ENCODE assay signal across 25 mouse cellular contexts in the genomic region with DNA sequence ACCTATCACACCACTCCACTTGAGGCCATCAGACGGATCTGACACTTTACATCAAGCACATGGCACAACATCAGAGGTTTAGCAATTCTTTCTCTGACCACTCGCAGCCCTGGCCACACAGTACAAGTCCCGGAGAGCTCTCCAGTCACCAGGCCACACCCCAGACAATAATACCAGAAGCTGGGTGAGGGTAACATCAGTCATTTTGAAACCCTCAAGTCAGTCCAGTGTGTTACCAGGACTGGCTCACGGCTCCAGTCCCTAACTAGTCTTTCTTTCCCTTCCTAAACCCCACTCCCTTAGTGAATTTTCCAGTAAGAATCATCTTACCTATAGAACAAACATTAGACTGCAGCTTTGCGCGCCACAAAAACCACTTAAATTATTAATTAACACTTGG. TPM values are rescaled to one million over a fixed set of nuclear protein-coding genes. Genes with fewer than 3 reads are reported as not detected.
"Had no signal": no experiment of that assay in that cellular context is flagged by ENCODE, and none has a peak within 500 bp of the region (broad histone marks: within the 10 kb centered on the region; RNA-seq: fewer than 3 reads in every experiment).

No protein-coding gene starts in this region.

- H3K27me3 ChIP-seq: neural tube, embryonic 13.5 days; neural tube, embryonic 15.5 days; stomach, embryonic 15.5 days had no signal

- H3K9me3 ChIP-seq: neural tube, embryonic 13.5 days; neural tube, embryonic 15.5 days; stomach, embryonic 15.5 days had no signal

- DNase-seq: retina, postnatal 1 day; right cerebral cortex, adult 18-20 months; right cerebral cortex, postnatal 14 days; right cerebral cortex, postnatal 25 days; right cerebral cortex, postnatal 4 days; spleen, adult 18-20 months; thymus, adult 18-20 months; thymus, adult 2 months; thymus, postnatal 14 days; thymus, postnatal 25 days; thymus, postnatal 36 days; thymus, postnatal 4 days had no signal

- H3K4me2 ChIP-seq: neural tube, embryonic 13.5 days; neural tube, embryonic 15.5 days; stomach, embryonic 15.5 days had no signal

- H3K36me3 ChIP-seq: neural tube, embryonic 13.5 days; neural tube, embryonic 15.5 days; stomach, embryonic 15.5 days had no signal

- H3K4me1 ChIP-seq: neural tube, embryonic 13.5 days; neural tube, embryonic 15.5 days; stomach, embryonic 15.5 days had no signal

- H3K27ac ChIP-seq: neural tube, embryonic 13.5 days; neural tube, embryonic 15.5 days; stomach, embryonic 15.5 days; stomach, postnatal 0 days had no signal

- H3K9ac ChIP-seq: neural tube, embryonic 13.5 days; neural tube, embryonic 15.5 days; stomach, embryonic 15.5 days had no signal

- H3K4me3 ChIP-seq: neural tube, embryonic 13.5 days; neural tube, embryonic 15.5 days; stomach, embryonic 15.5 days had no signal

RNA-seq across cellular contexts. Expression of a gene that starts 22.6 kb away (rescaled TPM):
- polyA plus RNA-seq: neural tube, embryonic 13.5 days; neural tube, embryonic 14.5 days; neural tube, embryonic 15.5 days; small intestine, adult 2 months; spleen, adult 2 months; stomach, embryonic 14.5 days; stomach, embryonic 15.5 days; stomach, postnatal 0 days; testis, adult 2 months; thymus, postnatal 0 days; urinary bladder, adult 2 months had no signal

RNA-seq across cellular contexts. Expression of a gene that starts 36.7 kb away (rescaled TPM):
- total RNA-seq: neutrophil, adult 5-6 weeks had no signal
- polyA plus RNA-seq: small intestine, adult 2 months; spleen, adult 2 months; stomach, embryonic 16.5 days; stomach, postnatal 0 days; urinary bladder, adult 2 months had no signal
